Mouse (Mus musculus): Measurements from ENCODE around the gene Pcyt1a. TPM values are rescaled to one million over a fixed set of nuclear protein-coding genes. Genes with fewer than 3 reads are reported as not detected.
A peak's percentile ranks its signal among the peaks of the same experiment; 100 is the strongest.

The Pcyt1a gene
- polyA plus RNA-seq, 1 experiment = 14.6 TPM

DNA sequence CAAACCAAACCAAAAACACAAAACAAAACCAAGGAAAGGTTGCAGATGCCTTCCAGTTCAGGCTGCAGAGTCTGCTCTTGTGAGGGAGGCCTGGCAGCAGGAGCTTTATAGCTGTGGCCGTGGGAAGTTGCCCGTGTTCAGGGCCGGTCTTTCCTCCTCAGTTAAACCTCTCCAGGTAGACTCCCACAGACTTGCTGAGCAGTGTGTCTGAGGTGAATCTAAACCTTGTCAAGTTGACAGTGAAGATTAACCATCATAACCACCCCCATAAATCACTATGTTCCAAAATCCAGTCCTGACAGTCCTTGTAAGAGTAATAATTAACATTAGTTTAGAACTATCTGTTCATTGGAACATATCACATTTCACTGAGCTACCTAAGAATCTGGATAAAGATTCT is 3.2 kb upstream of the Pcyt1a start:
- Histone ChIP-seq H3K4me3 (ENCODE audit: low read depth, low read length) (no peak overlapping the region), H3K36me3 (ENCODE audit: control insufficient read depth, insufficient read depth, low read length, poor library complexity, severe bottlenecking) (0 out of 2 replicates have a peak, but pooled peaks cover 3% of the 10 kb centered on the region), H3K27ac (ENCODE audit: insufficient read depth, low read length) (no peak overlapping the region), H3K9ac (ENCODE audit: low read depth, poor library complexity, severe bottlenecking) (no peak overlapping the region), H3K27me3 (ENCODE audit: control insufficient read depth, insufficient read depth, low read length, poor library complexity, severe bottlenecking) (no peaks in the 10 kb centered on the region), H3K4me1 (ENCODE audit: control insufficient read depth, insufficient read depth, low read length) (no peaks in the 10 kb centered on the region), H3K9me3 (replicated peaks; ENCODE audit: control insufficient read depth, insufficient read depth, low read length, poor library complexity, severe bottlenecking) (no peaks in the 10 kb centered on the region)
- TF ChIP-seq CTCF (IDR thresholded peaks at IDR 0.05; ENCODE audit: low read depth, low read length) = no peak
- no peak for TF ChIP-seq EP300 (IDR thresholded peaks at IDR 0.05; ENCODE audit: insufficient read depth, low read depth, low read length)
- no peak for TF ChIP-seq POLR2A (IDR thresholded peaks at IDR 0.05; ENCODE audit: insufficient read depth, low read length)

DNA sequence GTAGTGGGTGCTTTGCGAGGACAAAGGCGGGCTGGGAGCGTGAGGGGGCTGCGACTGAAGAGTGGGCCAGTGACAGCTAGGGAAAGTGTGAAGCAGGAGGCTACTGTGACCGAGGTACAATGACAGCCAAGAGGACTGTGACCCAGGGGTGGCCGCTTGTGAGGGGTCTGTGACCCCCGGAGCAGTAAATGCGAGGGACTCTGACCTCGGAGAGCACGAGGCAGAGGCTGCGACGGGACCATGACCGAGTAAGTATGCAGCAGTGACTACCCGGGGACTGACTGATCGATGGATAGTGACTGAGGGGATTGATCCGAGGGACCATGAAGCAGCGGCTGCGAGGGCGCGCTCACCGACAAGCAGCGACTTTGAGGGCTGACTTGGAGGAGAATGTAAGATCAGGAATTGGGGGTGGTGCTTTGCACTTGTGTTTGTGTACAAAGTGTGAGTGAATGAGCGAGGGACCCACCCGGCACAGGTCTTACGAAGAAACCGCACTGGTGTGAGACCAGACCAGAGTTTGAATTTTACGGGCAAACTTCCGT is 398 bp downstream of the Pcyt1a start:
- no peaks in the 10 kb centered on the region for H3K27me3 ChIP-seq (ENCODE audit: control insufficient read depth, insufficient read depth, low read length, poor library complexity, severe bottlenecking)
- peak overlapping the region; percentile 59 for H3K9ac ChIP-seq (ENCODE audit: low read depth, poor library complexity, severe bottlenecking)
- TF ChIP-seq EP300 (IDR thresholded peaks at IDR 0.05; ENCODE audit: insufficient read depth, low read depth, low read length) (no peak), CTCF (IDR thresholded peaks at IDR 0.05; ENCODE audit: low read depth, low read length) (no peak), POLR2A (IDR thresholded peaks at IDR 0.05; ENCODE audit: insufficient read depth, low read length) (no peak)
- no peaks in the 10 kb centered on the region for H3K36me3 ChIP-seq (ENCODE audit: control insufficient read depth, insufficient read depth, low read length, poor library complexity, severe bottlenecking)
- H3K4me1 ChIP-seq (ENCODE audit: control insufficient read depth, insufficient read depth, low read length) = no peaks in the 10 kb centered on the region
- H3K9me3 ChIP-seq (replicated peaks; ENCODE audit: control insufficient read depth, insufficient read depth, low read length, poor library complexity, severe bottlenecking) = no peaks in the 10 kb centered on the region
- no peak overlapping the region for H3K27ac ChIP-seq (ENCODE audit: insufficient read depth, low read length)
- H3K4me3 ChIP-seq (ENCODE audit: low read depth, low read length) = peak overlapping the region; percentile 86

DNA sequence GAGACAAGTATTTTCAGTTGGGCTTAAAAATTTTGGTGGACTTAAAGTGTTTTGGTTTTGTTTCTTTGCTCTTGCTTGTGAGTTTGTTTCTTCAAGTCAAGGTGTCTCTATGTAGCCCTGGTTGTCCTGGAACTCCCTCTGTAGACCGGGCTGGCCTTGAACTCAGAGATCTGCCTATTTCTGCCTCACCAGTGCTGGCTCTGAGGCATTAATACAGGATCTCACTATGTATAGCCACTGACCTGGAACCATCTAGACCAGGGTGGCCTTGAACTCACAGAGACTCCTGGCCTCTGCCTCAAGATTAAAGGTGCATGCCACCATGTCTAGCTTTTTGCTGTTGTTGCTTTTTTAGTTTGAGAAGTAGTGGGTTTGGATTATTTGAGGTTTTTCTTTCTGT is 1.2 kb downstream of the Pcyt1a start:
- H3K27me3 ChIP-seq (ENCODE audit: control insufficient read depth, insufficient read depth, low read length, poor library complexity, severe bottlenecking) = no peaks in the 10 kb centered on the region
- H3K27ac ChIP-seq (ENCODE audit: insufficient read depth, low read length) = no peak overlapping the region
- no peaks in the 10 kb centered on the region for H3K4me1 ChIP-seq (ENCODE audit: control insufficient read depth, insufficient read depth, low read length)
- H3K4me3 ChIP-seq (ENCODE audit: low read depth, low read length) = no peak overlapping the region
- TF ChIP-seq POLR2A (IDR thresholded peaks at IDR 0.05; ENCODE audit: insufficient read depth, low read length) (no peak), EP300 (IDR thresholded peaks at IDR 0.05; ENCODE audit: insufficient read depth, low read depth, low read length) (no peak), CTCF (IDR thresholded peaks at IDR 0.05; ENCODE audit: low read depth, low read length) (no peak)
- H3K9ac ChIP-seq (ENCODE audit: low read depth, poor library complexity, severe bottlenecking) = no peak overlapping the region
- H3K9me3 ChIP-seq (replicated peaks; ENCODE audit: control insufficient read depth, insufficient read depth, low read length, poor library complexity, severe bottlenecking) = no peaks in the 10 kb centered on the region
- no peaks in the 10 kb centered on the region for H3K36me3 ChIP-seq (ENCODE audit: control insufficient read depth, insufficient read depth, low read length, poor library complexity, severe bottlenecking)

DNA sequence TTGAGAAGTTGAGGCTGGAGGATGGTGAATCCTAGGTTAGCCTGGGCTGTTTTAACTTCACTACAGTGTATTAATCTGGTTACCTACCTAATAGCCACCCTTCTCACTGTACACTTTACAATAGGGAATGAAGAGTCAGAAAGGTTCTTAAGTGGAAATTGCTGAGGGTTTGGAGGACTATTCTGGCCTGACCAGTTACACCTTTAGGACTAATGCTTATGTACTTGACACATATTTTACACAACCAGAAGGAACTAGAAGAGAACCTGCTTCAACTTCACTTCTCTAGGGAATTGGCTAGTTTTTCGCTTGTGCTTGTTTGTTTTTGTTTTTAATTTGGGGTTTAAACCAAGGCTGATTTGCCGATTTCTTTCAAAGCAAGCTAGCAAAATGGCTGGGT is 2.4 kb downstream of the Pcyt1a start:
- H3K27me3 ChIP-seq (ENCODE audit: control insufficient read depth, insufficient read depth, low read length, poor library complexity, severe bottlenecking) = no peaks in the 10 kb centered on the region
- no peak overlapping the region for H3K9ac ChIP-seq (ENCODE audit: low read depth, poor library complexity, severe bottlenecking)
- no peaks in the 10 kb centered on the region for H3K9me3 ChIP-seq (replicated peaks; ENCODE audit: control insufficient read depth, insufficient read depth, low read length, poor library complexity, severe bottlenecking)
- no peak overlapping the region for H3K27ac ChIP-seq (ENCODE audit: insufficient read depth, low read length)
- TF ChIP-seq CTCF (IDR thresholded peaks at IDR 0.05; ENCODE audit: low read depth, low read length) = no peak
- no peak overlapping the region for H3K4me3 ChIP-seq (ENCODE audit: low read depth, low read length)
- H3K36me3 ChIP-seq (ENCODE audit: control insufficient read depth, insufficient read depth, low read length, poor library complexity, severe bottlenecking) = no peaks in the 10 kb centered on the region
- H3K4me1 ChIP-seq (ENCODE audit: control insufficient read depth, insufficient read depth, low read length) = no peaks in the 10 kb centered on the region

DNA sequence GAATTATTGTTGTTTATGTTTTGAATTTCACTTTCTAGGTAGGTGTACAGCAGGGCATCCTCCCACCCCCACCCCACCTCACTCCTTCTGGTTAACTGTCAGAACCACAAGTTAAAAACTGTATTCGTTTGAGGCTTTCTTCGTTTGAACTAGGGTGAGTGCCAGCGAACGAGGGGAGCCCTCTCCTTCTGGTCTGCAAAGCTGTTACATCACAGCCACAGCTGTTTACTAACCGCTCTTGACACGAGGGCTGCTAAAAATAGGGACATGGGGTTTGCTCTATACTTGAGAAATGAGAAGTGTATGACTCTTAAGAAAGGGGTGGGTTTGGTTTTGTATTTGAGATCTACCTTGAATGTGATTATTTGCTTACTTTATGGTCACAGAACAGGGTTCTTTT is 3.3 kb downstream of the Pcyt1a start:
- Histone ChIP-seq H3K27me3 (ENCODE audit: control insufficient read depth, insufficient read depth, low read length, poor library complexity, severe bottlenecking) (no peaks in the 10 kb centered on the region), H3K36me3 (ENCODE audit: control insufficient read depth, insufficient read depth, low read length, poor library complexity, severe bottlenecking) (no peaks in the 10 kb centered on the region), H3K9ac (ENCODE audit: low read depth, poor library complexity, severe bottlenecking) (no peak overlapping the region), H3K27ac (ENCODE audit: insufficient read depth, low read length) (no peak overlapping the region), H3K4me3 (ENCODE audit: low read depth, low read length) (no peak overlapping the region), H3K9me3 (replicated peaks; ENCODE audit: control insufficient read depth, insufficient read depth, low read length, poor library complexity, severe bottlenecking) (no peaks in the 10 kb centered on the region), H3K4me1 (ENCODE audit: control insufficient read depth, insufficient read depth, low read length) (no peaks in the 10 kb centered on the region)
- TF ChIP-seq CTCF (IDR thresholded peaks at IDR 0.05; ENCODE audit: low read depth, low read length) (no peak), EP300 (IDR thresholded peaks at IDR 0.05; ENCODE audit: insufficient read depth, low read depth, low read length) (no peak), POLR2A (IDR thresholded peaks at IDR 0.05; ENCODE audit: insufficient read depth, low read length) (no peak)

DNA sequence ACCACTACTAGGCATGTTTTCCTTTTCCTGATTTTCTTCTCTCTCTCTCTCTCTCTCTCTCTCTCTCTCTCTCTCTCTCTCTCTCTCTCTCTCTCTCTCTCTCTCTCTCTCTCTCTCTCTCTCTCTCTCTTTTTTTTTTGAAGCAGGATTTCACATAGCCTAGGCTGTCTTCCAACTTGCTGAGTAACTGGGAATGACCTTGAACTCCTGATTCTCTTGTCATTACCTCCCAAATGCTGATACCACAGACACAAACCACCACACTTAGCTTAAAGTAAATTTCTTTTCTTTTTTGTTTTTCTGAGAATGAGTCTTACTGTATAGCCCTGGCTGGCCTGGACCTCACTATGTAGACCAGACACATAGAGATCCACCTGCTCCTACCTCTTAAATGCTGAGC is 4.0 kb downstream of the Pcyt1a start:
- H3K9me3 ChIP-seq (replicated peaks; ENCODE audit: control insufficient read depth, insufficient read depth, low read length, poor library complexity, severe bottlenecking) = no peaks in the 10 kb centered on the region
- no peak overlapping the region for H3K4me3 ChIP-seq (ENCODE audit: low read depth, low read length)
- no peaks in the 10 kb centered on the region for H3K4me1 ChIP-seq (ENCODE audit: control insufficient read depth, insufficient read depth, low read length)
- H3K27ac ChIP-seq (ENCODE audit: insufficient read depth, low read length) = no peak overlapping the region
- no peaks in the 10 kb centered on the region for H3K27me3 ChIP-seq (ENCODE audit: control insufficient read depth, insufficient read depth, low read length, poor library complexity, severe bottlenecking)
- no peaks in the 10 kb centered on the region for H3K36me3 ChIP-seq (ENCODE audit: control insufficient read depth, insufficient read depth, low read length, poor library complexity, severe bottlenecking)
- H3K9ac ChIP-seq (ENCODE audit: low read depth, poor library complexity, severe bottlenecking) = no peak overlapping the region
- TF ChIP-seq EP300 (IDR thresholded peaks at IDR 0.05; ENCODE audit: insufficient read depth, low read depth, low read length) = no peak
- TF ChIP-seq CTCF (IDR thresholded peaks at IDR 0.05; ENCODE audit: low read depth, low read length) = no peak
- no peak for TF ChIP-seq POLR2A (IDR thresholded peaks at IDR 0.05; ENCODE audit: insufficient read depth, low read length)
